Mouse (Mus musculus) spleen, adult 2 months (tissue): ENCODE data around the gene Dnase1l2. TPM values are rescaled to one million over a fixed set of nuclear protein-coding genes. Genes with fewer than 3 reads are reported as not detected.
"Not testable (repeated sequence)": the region's sequence is repeated elsewhere in the genome, so short reads cannot be mapped to it uniquely, and the experiment has no call there.

Experiments used
- DNase-seq, 2 experiments: peaks; one replicate each; pipeline versions ENCODE4 v3.0.0 to v3.0.0-alpha.2; 2012 to 2021; ENCODE audit warnings: low spot score in 2 of 2, low read depth in 1 of 2
- H3K27ac ChIP-seq: fragments of 200-500 bp; 2 replicates; pipeline ENCODE4 v1.5.1; 2012; ENCODE audit warnings: low read length, inconsistent platforms; ENCODE audit not compliant: insufficient read depth
- H3K27me3 ChIP-seq: fragments of 200-500 bp; 2 replicates; pipeline ENCODE4 v1.6.1; 2012; ENCODE audit warnings: mild to moderate bottlenecking, moderate library complexity, low read length, inconsistent platforms; ENCODE audit not compliant: control insufficient read depth, insufficient read depth
- H3K36me3 ChIP-seq: fragments of 200-500 bp; 2 replicates; pipeline ENCODE4 v1.6.1; 2012; ENCODE audit warnings: mild to moderate bottlenecking, low read length, inconsistent platforms; ENCODE audit not compliant: control insufficient read depth, insufficient read depth
- H3K4me1 ChIP-seq: fragments of 200-500 bp; 2 replicates; pipeline ENCODE4 v1.6.1; 2011; ENCODE audit warnings: inconsistent platforms; ENCODE audit not compliant: control insufficient read depth, insufficient read depth, insufficient read length
- H3K4me3 ChIP-seq: fragments of 200-500 bp; 2 replicates; pipeline ENCODE4 v1.5.1; 2011; ENCODE audit warnings: mild to moderate bottlenecking, inconsistent platforms; ENCODE audit not compliant: insufficient read depth, insufficient read length; ENCODE audit errors: extremely low read depth
- CTCF ChIP-seq: fragments of 200-500 bp; IDR thresholded peaks from 2 replicates; pipeline ENCODE4 v1.5.1; 2011; ENCODE audit warnings: mild to moderate bottlenecking, inconsistent platforms; ENCODE audit not compliant: insufficient read depth, insufficient read length, insufficient replicate concordance; ENCODE audit errors: extremely low read depth
- POLR2A ChIP-seq: fragments of 200-500 bp; IDR thresholded peaks from 2 replicates; pipeline ENCODE4 v1.6.1; 2011; ENCODE audit warnings: low read depth, low read length, inconsistent platforms
- WGBS: fragments of 180-500 bp; shearing (Covaris S2); methylation state at CpG from one replicate; pipeline ENCODE4 v1.1.7; 2018; 5-methylcytosine and 5-hydroxymethylcytosine counted together
- polyA plus RNA-seq: library from polyadenylated mRNA; depleted of rRNA; stranded (reverse); fragments of >200 nt; gene quantifications from 2 replicates; pipeline ENCODE4 v1.2.3, GENCODE M21; 2012

Dnase1l2 gene
- polyA plus RNA-seq, 1 experiment, result 8.6 TPM

DNA sequence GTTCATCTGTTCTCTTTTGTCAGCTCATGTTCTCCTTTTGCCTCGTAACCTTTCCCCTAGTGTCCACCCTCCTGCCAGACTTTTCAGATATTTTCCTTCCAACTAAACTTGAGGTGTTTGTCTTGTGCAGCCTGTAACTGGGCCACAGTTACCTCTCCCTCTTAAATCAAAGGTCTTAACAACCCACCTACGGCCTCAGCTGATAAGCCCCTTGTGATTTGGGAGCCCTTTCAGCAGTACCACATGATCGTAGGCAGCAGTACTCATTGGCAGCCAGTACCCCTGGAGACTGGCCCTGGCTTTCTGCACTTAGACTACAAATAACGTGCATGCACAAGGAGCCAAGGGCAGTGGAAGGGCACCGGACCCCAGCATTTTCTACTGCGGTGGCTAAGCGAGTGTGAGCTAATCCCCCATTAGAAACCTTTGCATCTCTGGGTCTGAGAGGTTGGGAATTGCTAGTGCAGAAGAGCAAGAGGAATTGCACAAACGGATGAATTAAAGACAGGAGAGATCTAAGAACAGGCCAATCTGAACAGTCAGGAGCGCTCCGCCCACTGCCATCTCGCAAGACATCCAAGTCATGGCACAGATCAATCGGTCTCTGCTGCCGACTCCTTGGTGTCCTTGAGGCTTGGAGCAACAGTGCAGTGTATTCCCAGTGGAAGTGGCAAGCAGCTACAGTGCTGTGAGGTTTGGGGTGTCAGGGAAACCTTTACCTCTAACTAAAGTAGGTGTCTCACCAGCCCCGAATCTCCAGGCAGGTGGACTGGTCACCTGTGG lies 13.5 kb downstream of the Dnase1l2 start:
- H3K36me3 ChIP-seq, result peaks cover 3% of the 10 kb centered on the region
- H3K27me3 ChIP-seq, result no peaks in the 10 kb centered on the region
- peaks cover 4% of the 10 kb centered on the region; the same call in 1 of the 2 replicates for H3K4me1 ChIP-seq
- no peak overlapping the region for H3K27ac ChIP-seq
- DNase-seq, result no peak
- TF ChIP-seq POLR2A (no peak), CTCF (no peak)
- H3K4me3 ChIP-seq, result no peak overlapping the region
- WGBS, result 94% methylated on average over 14 of the region's 14 CpGs

DNA sequence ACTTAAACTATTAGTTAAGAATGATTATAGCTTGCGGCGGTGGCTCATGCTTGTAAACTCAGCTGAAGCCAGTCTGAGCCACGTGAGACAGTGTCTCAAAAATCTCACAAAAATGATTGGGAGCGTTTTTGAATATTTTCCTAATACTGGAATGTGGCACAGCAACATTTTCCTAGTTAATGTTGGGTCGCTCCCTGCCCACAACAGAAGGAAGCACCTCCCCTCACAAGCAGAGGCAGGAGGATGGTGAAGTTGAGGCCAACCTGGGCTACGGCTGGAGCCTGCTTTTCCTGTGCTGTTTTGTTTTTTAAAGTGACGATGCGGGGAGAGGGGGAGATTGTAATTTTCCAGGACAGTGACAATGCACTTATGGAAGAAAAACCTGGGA lies 15.7 kb downstream of the Dnase1l2 start:
- H3K27ac ChIP-seq, result no peak overlapping the region

DNA sequence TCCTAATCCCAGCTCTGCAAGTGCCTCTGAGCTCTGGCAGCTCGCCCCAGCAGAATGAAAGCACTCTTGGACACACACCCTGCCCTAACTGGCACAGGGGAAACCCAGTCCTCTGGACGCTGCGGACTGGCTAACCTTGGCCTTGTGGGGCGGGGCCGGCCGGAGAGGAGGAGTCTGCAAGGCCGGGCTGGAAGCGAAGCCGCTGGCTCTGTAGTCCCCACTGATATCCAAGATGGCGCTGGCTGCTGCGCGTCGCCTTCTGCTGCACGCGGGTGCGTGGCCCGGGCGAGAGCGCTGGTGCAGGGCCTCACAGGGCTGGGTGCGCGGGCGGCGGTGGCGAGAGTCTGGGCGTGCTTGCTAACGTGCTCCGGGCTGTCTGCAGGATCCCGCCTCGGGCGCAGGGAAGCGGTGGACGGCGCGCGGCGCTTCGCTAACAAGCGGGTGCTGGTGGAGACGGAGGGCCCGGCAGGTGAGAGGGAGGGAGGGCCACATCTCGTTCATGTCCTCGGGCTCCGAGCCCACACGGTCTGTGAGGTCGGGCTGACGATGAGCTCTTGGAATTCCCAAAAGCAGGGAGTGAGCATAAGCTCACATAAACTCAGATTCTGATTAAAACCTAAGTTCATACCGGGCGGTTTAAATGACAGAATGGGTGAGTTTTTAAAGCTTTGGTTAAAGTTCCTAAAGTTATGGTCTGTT lies 16.3 kb downstream of the Dnase1l2 start, which contains the start of gene Eci1:
TSS of gene Eci1 (plus strand) at position 171 of the 699 bp plus-strand sequence.
- WGBS, result 1% methylated on average over 48 of the region's 48 CpGs
- Histone ChIP-seq H3K36me3 (peaks cover 20% of the 10 kb centered on the region), H3K27ac (peak within 1 kb of the TSS; percentile 88), H3K27me3 (no peaks in the 10 kb centered on the region), H3K4me3 (peak within 1 kb of the TSS; percentile 78), H3K4me1 (peaks cover 4% of the 10 kb centered on the region; the same call in 1 of the 2 replicates)
- peak; percentile 45 to 90 for DNase-seq
- TF ChIP-seq POLR2A (peak; percentile 77), CTCF (no peak)

More for the DNA sequence above, 15.7 kb downstream of the Dnase1l2 start:
- H3K4me1 ChIP-seq, result peaks cover 4% of the 10 kb centered on the region; the same call in 1 of the 2 replicates
- no peak for DNase-seq
- peak overlapping the region; percentile 78 for H3K4me3 ChIP-seq
- no peaks in the 10 kb centered on the region for H3K27me3 ChIP-seq
- TF ChIP-seq CTCF (no peak), POLR2A (no peak)
- peaks cover 17% of the 10 kb centered on the region for H3K36me3 ChIP-seq
- WGBS, result 11% methylated on average over 8 of the region's 8 CpGs

DNA sequence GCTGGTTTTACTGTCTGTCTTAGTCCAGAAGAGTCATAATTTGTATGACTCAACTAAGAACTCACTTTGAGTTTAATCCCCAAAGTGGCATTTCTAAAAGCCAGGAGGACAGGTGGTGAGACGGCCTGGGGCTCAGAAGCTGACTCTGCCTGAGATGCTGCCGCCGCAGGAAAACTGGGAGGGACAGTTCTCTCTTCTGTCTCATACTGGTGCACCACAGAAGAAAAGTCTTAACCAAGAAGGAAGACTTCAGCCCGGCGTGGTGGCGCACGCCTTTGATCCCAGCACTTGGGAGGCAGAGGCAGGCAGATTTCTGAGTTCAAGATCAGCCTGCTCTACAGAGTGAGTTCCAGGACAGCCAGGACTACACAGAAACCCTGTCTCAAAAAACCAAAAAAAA lies 17.0 kb downstream of the Dnase1l2 start:
- 91% methylated on average over 7 of the region's 7 CpGs for WGBS
- no peak for TF ChIP-seq POLR2A
- TF ChIP-seq CTCF, result no peak
- H3K27me3 ChIP-seq, result no peaks in the 10 kb centered on the region
- H3K4me1 ChIP-seq, result peaks cover 4% of the 10 kb centered on the region; the same call in 1 of the 2 replicates
- no peak for DNase-seq
- no peak overlapping the region for H3K27ac ChIP-seq
- H3K36me3 ChIP-seq, result peaks cover 25% of the 10 kb centered on the region
- H3K4me3 ChIP-seq, result no peak overlapping the region

DNA sequence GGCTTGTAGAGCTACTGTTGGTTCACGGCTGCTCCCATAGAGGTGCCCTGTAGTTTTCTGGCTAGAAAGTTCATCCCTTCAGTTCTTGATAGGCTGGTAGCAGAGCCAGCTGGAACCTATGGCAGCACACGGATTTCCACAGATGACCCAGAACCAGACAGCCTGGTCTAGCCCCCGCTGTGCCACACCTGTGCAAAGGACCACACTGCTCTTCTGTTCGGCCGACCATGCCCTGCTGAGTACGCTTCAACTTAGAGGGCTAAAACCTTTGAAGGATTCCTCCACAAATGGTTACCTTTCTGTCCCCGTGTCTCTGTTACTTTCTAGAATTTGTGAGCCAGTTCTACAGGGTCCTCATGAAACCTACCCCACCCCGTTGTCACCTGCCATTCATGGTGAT lies 17.6 kb downstream of the Dnase1l2 start:
- not testable (repeated sequence) for H3K4me3 ChIP-seq, DNase-seq, H3K27me3 ChIP-seq, H3K4me1 ChIP-seq, H3K27ac ChIP-seq
- WGBS, result 89% methylated on average over 6 of the region's 8 CpGs
- peaks cover 28% of the 10 kb centered on the region for H3K36me3 ChIP-seq

DNA sequence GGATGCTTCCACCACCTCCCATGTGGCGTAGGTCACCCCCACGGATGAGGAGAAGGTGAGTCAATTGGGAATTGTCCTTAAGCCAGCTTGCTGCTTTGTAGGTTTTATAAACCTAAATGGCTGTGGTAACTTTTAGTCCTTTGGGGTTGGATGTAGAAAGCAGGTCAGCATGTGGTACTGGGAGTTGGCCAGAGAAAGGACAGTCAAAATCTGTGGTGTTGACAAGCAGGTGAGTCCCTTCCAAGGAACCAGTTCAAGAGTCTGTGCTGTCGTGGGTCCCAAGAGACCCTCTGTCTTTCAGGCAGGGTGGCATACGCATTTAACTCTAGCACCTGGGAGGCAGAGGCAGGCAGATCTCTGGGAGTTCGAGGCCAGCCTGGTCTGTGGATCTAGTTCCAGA lies 18.4 kb downstream of the Dnase1l2 start:
- 91% methylated on average over 5 of the region's 5 CpGs for WGBS
- TF ChIP-seq CTCF, result no peak
- no peak overlapping the region for H3K27ac ChIP-seq
- peaks cover 35% of the 10 kb centered on the region for H3K36me3 ChIP-seq
- no peak for DNase-seq
- no peak overlapping the region for H3K4me3 ChIP-seq
- peaks cover 4% of the 10 kb centered on the region; the same call in 1 of the 2 replicates for H3K4me1 ChIP-seq
- H3K27me3 ChIP-seq, result no peaks in the 10 kb centered on the region

DNA sequence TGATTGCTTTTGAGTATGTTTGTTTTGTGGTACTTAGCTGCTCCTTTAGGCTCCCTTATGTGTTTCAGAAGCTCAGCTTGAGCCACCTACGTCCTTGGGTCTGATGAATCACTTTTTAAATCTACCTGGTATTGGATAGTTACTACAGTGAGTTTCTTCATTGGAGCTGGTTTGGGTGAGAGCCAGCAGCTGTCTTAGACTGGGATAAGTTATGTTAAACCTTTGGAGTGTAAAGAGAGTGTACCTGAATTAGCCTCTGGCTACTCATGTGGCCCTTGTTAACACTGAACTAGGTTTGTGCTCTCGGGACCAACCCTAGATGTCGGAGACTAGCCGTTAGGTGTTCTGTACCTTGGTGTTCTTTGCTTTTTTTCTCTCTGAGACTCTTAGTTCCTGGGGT lies 19.8 kb downstream of the Dnase1l2 start:
- Histone ChIP-seq H3K27ac (no peak overlapping the region), H3K4me3 (no peak overlapping the region), H3K36me3 (peaks cover 40% of the 10 kb centered on the region), H3K4me1 (peaks cover 4% of the 10 kb centered on the region; the same call in 1 of the 2 replicates), H3K27me3 (no peaks in the 10 kb centered on the region)
- 96% methylated on average over 4 of the region's 4 CpGs for whole genome bisulfite sequencing
- no peak for DNase-seq
- TF ChIP-seq CTCF, result no peak
- TF ChIP-seq POLR2A, result no peak
